Mouse (Mus musculus) stomach, embryonic 16.5 days (tissue): ENCODE data around the gene Rad9a. TPM values are rescaled to one million over a fixed set of nuclear protein-coding genes. Genes with fewer than 3 reads are reported as not detected.
A peak's percentile ranks its signal among the peaks of the same experiment; 100 is the strongest.

Experiments used
- ATAC-seq: fragments of 200-750 bp; cut with Nextera tagmentation; 2 replicates; pipeline ENCODE4 v1.8.0; 2017; ENCODE audit warnings: moderate number of reproducible peaks, moderate TSS enrichment; ENCODE audit not compliant: insufficient read depth, low FRiP score
- H3K27ac ChIP-seq: fragments of 300-500 bp; sonication (generic); 2 replicates; pipeline ENCODE4 v1.5.1; 2014; ENCODE audit warnings: low read length
- H3K27me3 ChIP-seq: fragments of 300-500 bp; sonication (generic); 2 replicates; pipeline ENCODE4 v1.6.1; 2014; ENCODE audit warnings: low read length, control low read depth, mixed read lengths; ENCODE audit not compliant: control insufficient read depth, insufficient read depth
- H3K36me3 ChIP-seq: fragments of 300-500 bp; sonication (generic); 2 replicates; pipeline ENCODE4 v1.6.1; 2014; ENCODE audit warnings: low read length; ENCODE audit not compliant: control insufficient read depth, insufficient read depth
- H3K4me1 ChIP-seq: fragments of 300-500 bp; sonication (generic); 2 replicates; pipeline ENCODE4 v1.6.1; 2014; ENCODE audit warnings: low read length, control low read depth, mixed read lengths; ENCODE audit not compliant: control insufficient read depth, insufficient read depth
- H3K4me2 ChIP-seq: fragments of 300-500 bp; sonication (generic); 2 replicates; pipeline ENCODE4 v1.6.1; 2014; ENCODE audit warnings: low read depth, low read length, mixed read lengths
- H3K4me3 ChIP-seq: fragments of 300-500 bp; sonication (generic); replicated peaks from 2 replicates; pipeline ENCODE4 v1.5.1; 2014; ENCODE audit warnings: mild to moderate bottlenecking, low read length
- H3K9ac ChIP-seq: fragments of 300-500 bp; sonication (generic); 2 replicates; pipeline ENCODE4 v1.6.1; 2014; ENCODE audit warnings: low read length
- H3K9me3 ChIP-seq: fragments of 300-500 bp; sonication (generic); replicated peaks from 2 replicates; pipeline ENCODE4 v1.6.1; 2016; ENCODE audit warnings: low read length, control low read depth; ENCODE audit not compliant: control insufficient read depth
- WGBS: fragments of 180-500 bp; shearing (Covaris S2); extraction: QIAGEN DNeasy Blood & Tissue Kit; methylation state at CpG from one replicate; pipeline ENCODE4 v1.1.7; 2014; 5-methylcytosine and 5-hydroxymethylcytosine counted together
- microRNA-seq: library from miRNA; unstranded; fragments of <30 nt; microRNA quantifications from one replicate; pipeline ENCODE4, GENCODE M21; 2016
- polyA plus RNA-seq: library from polyadenylated mRNA; unstranded; fragments of >200 nt; fragmentation: Nextera tagmentation; extraction: Ambion mirVana; gene quantifications from 2 replicates; pipeline ENCODE4 v1.2.1, GENCODE M21; 2015

Rad9a gene
- polyA plus RNA-seq, 1 experiment from 2014 or later: 26.7 TPM

DNA sequence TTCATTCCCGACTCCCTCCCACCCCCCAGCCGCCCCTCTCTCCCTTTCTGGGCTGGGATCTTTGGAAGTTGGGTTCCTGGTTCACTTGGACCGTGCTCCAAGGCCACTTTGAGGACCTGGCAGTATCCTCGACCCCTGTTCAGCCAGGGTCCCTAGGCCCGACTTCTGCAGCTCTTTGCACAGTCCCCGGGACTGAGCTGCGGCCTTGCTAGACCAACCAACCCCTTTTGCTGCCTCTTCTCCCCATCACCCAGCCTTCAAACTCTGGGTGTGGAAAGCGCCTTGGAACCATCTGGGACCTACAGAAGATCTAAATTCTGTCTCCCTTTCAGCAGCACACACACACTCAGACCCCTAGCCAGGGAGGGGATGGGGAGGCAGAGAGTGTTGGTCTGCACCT is 52.6 kb downstream of the Rad9a start:
- peak overlapping the region; percentile 76 for H3K27ac ChIP-seq
- H3K4me3 ChIP-seq: peak overlapping the region; percentile 87
- peak overlapping the region; percentile 96 for H3K9ac ChIP-seq
- no peaks in the 10 kb centered on the region for H3K27me3 ChIP-seq
- H3K36me3 ChIP-seq: peaks cover 9% of the 10 kb centered on the region
- 2% methylated on average over 8 of the region's 8 CpGs for WGBS
- H3K9me3 ChIP-seq: no peaks in the 10 kb centered on the region
- H3K4me2 ChIP-seq: peak overlapping the region; percentile 86
- no peak; the same call in 1 of the 2 replicates for ATAC-seq
- H3K4me1 ChIP-seq: peaks cover 15% of the 10 kb centered on the region

DNA sequence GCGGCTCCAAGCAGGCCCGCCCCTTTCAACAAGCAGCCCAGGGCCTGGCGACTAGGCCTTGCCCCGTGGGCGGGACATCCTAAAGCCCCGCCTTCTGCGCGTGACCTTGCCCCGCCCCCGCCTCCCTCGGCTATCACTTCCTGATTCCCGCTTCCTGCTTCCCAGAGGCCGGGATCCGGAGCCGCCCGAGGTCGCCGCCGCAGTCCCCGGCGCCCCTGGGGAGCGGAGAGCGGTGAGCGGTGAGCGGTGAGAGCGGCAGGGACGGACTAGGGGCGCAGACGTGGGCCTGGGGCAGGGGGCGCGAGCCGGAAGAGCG is 53.0 kb downstream of the Rad9a start, which contains the start of gene Coro1b:
Gene Coro1b, plus strand, starts transcription at position 129 of the 316 bp plus-strand sequence.
- Histone ChIP-seq H3K9ac (peak within 1 kb of the TSS; percentile 96), H3K27ac (peak within 1 kb of the TSS; percentile 76), H3K36me3 (peaks cover 9% of the 10 kb centered on the region), H3K9me3 (no peaks in the 10 kb centered on the region), H3K4me1 (peaks cover 15% of the 10 kb centered on the region), H3K4me3 (peak within 1 kb of the TSS; percentile 87), H3K4me2 (peak within 1 kb of the TSS; percentile 86), H3K27me3 (no peaks in the 10 kb centered on the region)
- peak; percentile 96 for ATAC-seq
- WGBS: under 1% methylated on average over 33 of the region's 33 CpGs

DNA sequence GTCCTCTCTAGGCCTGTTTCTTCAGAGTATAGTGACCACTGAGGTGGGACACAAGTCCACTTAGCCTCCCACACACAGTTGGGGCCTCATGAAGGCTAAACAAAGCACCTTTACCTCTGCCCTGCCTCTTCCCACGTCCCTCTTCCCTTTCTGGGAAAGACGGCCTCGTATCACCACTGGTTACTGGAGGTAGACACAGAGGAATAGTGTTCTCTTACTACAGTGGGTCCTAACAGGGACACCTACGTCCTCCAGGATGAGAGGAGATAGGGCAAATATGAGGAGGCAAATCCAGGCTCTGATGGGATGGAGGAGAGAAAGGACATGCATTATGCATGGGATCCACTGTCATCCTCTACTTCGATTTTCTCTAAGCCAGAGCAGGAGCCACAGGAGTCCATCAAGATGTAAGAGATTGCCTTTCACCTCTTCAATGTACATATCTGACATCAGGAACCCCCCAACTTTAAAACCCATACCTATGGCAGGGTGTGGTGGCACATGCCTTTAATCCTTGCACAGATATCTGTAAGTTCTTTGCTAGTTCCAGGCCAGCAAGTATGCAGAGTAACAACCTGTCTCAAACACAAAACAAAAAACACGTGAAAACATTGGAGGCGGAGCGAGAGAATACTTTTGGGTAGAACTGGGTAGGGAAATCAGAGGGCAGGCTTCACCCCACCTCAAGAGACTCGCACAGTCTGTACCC is 53.5 kb downstream of the Rad9a start:
- peak overlapping the region; percentile 87 for H3K4me3 ChIP-seq
- peaks cover 15% of the 10 kb centered on the region for H3K4me1 ChIP-seq
- H3K36me3 ChIP-seq: peaks cover 9% of the 10 kb centered on the region
- H3K27ac ChIP-seq: 0 out of 2 replicates have a peak overlapping the region, but pooled peaks have one; percentile 36
- WGBS: 37% methylated on average over 9 of the region's 9 CpGs
- no peaks in the 10 kb centered on the region for H3K27me3 ChIP-seq
- peak overlapping the region; percentile 86 for H3K4me2 ChIP-seq
- H3K9ac ChIP-seq: peak overlapping the region; percentile 61
- H3K9me3 ChIP-seq: no peaks in the 10 kb centered on the region
- no peak; the same call in 1 of the 2 replicates for ATAC-seq

DNA sequence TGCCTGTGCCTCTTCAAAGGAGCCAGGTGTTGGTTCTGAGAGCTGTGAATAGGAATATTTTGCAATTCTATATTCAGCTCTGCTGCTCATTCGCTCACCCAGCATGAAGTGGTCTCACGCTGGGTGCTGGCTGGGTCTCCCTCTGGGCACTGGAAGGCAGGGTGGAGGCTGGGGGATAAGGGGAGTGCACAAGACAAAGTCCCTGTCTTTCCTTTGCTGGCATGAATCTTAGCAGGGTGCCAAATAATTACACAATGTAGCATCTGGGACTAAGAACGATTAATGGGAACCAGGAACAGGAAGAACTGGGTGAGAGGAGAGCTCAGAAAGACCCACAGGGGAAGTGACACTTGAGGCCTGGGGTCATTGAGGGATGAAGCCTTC is 54.4 kb downstream of the Rad9a start:
- no peak overlapping the region for H3K9ac ChIP-seq
- no peaks in the 10 kb centered on the region for H3K27me3 ChIP-seq
- H3K4me1 ChIP-seq: peaks cover 15% of the 10 kb centered on the region
- ATAC-seq: no peak
- H3K27ac ChIP-seq: no peak overlapping the region
- no peak overlapping the region for H3K4me3 ChIP-seq
- no peaks in the 10 kb centered on the region for H3K9me3 ChIP-seq
- H3K4me2 ChIP-seq: no peak overlapping the region
- H3K36me3 ChIP-seq: peaks cover 9% of the 10 kb centered on the region
- 63% methylated on average over 3 of the region's 3 CpGs for WGBS

DNA sequence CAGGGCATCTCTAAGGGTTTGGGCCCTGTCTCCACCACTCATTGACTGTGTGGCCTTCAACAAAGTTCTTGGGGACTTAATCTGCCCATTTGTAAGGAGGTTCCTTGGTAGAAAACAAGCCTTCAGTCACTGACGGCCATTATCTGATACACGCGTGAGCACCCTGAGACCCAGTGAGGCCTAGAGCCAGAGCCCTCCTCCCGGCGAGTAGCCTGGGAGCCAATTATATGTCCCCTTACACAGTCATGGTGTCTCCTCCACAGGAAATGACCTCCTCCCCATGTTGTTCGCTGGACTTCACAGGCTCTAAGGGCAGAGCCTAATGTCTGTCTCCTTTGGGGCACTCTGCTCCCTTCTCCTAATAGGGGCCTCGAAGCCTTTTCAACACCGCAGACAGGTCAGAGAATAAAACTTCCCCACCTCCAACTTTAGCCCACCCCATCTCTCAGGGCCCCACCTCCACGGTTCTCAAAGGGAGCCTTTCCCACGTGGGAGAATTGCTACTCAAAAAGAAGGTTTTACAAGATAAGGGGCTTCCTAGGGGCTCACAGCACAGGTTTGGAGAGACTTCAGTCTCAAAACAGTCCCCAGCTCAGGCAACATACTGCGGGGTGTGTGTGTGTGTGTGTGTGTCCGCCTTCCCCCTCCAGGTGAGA is 55.0 kb downstream of the Rad9a start:
- peaks cover 15% of the 10 kb centered on the region for H3K4me1 ChIP-seq
- WGBS: 66% methylated on average over 12 of the region's 12 CpGs
- H3K27me3 ChIP-seq: no peaks in the 10 kb centered on the region
- no peaks in the 10 kb centered on the region for H3K9me3 ChIP-seq
- H3K4me2 ChIP-seq: no peak overlapping the region
- no peak overlapping the region for H3K27ac ChIP-seq
- no peak overlapping the region for H3K9ac ChIP-seq
- peaks cover 9% of the 10 kb centered on the region for H3K36me3 ChIP-seq
- no peak overlapping the region for H3K4me3 ChIP-seq
- ATAC-seq: no peak

DNA sequence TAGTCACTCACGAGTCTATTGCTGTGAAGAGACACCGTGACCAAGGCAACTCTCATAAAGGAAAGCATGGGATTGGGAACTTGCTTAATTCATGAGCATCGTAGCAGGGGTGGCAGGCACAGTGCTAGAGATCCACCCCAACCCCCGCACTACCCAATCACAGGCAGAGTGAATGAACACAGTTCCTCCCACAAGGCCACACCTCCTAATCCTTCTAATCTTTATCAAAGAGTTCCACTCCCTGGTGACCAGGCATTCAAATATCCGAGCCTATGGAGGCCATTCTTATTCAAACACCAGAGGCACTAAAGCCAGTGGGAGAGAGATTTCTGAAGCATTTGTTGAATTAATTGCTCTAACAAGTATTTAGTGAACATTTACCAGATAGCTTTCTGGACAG is 55.5 kb downstream of the Rad9a start:
- 90% methylated on average over 5 of the region's 5 CpGs for WGBS
- ATAC-seq: no peak
- no peak overlapping the region for H3K4me2 ChIP-seq

More for the DNA sequence above, 55.5 kb downstream of the Rad9a start:
- Histone ChIP-seq H3K36me3 (peaks cover 4% of the 10 kb centered on the region; the same call in 1 of the 2 replicates), H3K9me3 (no peaks in the 10 kb centered on the region), H3K4me3 (no peak overlapping the region), H3K9ac (no peak overlapping the region), H3K27me3 (no peaks in the 10 kb centered on the region), H3K4me1 (peaks cover 15% of the 10 kb centered on the region), H3K27ac (no peak overlapping the region)

Small RNA genes lying within 50 kb of the gene (microRNA-seq; reads per million reads assigned to microRNA genes)
- gene Gm26115: not detected

Other genes starting within 250 kb of the Rad9a start
- gene Aldh3b3, start 243.0 kb downstream of the Rad9a start, polyA plus RNA-seq: 0.39 and 0.92 TPM in 2 replicates
- gene Aldh3b2, start 229.3 kb downstream of the Rad9a start, polyA plus RNA-seq: 44.0 and 68.7 TPM in 2 replicates
- 7.8 and 10.2 TPM in 2 replicates for gene Acy3, start 215.1 kb downstream of the Rad9a start, polyA plus RNA-seq
- gene Tbx10, start 208.9 kb downstream of the Rad9a start, polyA plus RNA-seq: 0.17 TPM in 1 of 2 replicates, not detected in the other
- 30.5 and 31.3 TPM in 2 replicates for gene Nudt8, start 201.1 kb downstream of the Rad9a start, polyA plus RNA-seq
- gene Gm49405, start 201.0 kb downstream of the Rad9a start, polyA plus RNA-seq: 2.8 and 3.4 TPM in 2 replicates
- gene Doc2g, start 198.3 kb downstream of the Rad9a start, polyA plus RNA-seq: 3.8 and 4.8 TPM in 2 replicates
- gene Ndufv1, start 188.9 kb downstream of the Rad9a start, polyA plus RNA-seq: 222 and 223 TPM in 2 replicates
- gene Gstp1, start 163.7 kb downstream of the Rad9a start, polyA plus RNA-seq: 793 and 833 TPM in 2 replicates
- gene Gstp2, start 155.6 kb downstream of the Rad9a start, polyA plus RNA-seq: 24.2 and 28.7 TPM in 2 replicates
- gene Gstp3, start 142.1 kb downstream of the Rad9a start, polyA plus RNA-seq: 5.3 and 6.1 TPM in 2 replicates
- gene Cabp2, start 120.1 kb downstream of the Rad9a start, polyA plus RNA-seq: 2.9 and 4.2 TPM in 2 replicates
- gene Cdk2ap2, start 104.5 kb downstream of the Rad9a start, polyA plus RNA-seq: 115 and 128 TPM in 2 replicates
- gene Pitpnm1, start 101.7 kb downstream of the Rad9a start, polyA plus RNA-seq: 13.8 and 14.9 TPM in 2 replicates
- 86.9 and 90.8 TPM in 2 replicates for gene Aip, start 75.8 kb downstream of the Rad9a start, polyA plus RNA-seq
- gene Gpr152, start 61.9 kb downstream of the Rad9a start, polyA plus RNA-seq: not detected in 2 replicates
- gene Cabp4, start 57.6 kb downstream of the Rad9a start, polyA plus RNA-seq: 0.12 TPM in 1 of 2 replicates, not detected in the other
- gene Coro1b, start 53.0 kb downstream of the Rad9a start, polyA plus RNA-seq: 176 and 182 TPM in 2 replicates
- gene Ptprcap, start 48.1 kb downstream of the Rad9a start, polyA plus RNA-seq: 5.8 and 6.2 TPM in 2 replicates
- 50.2 and 60.4 TPM in 2 replicates for gene Rps6kb2, start 38.3 kb downstream of the Rad9a start, polyA plus RNA-seq
- 1.8 and 3.1 TPM in 2 replicates for gene Carns1, start 26.2 kb downstream of the Rad9a start, polyA plus RNA-seq
- 3.6 and 3.8 TPM in 2 replicates for gene Tbc1d10c, start 10.4 kb downstream of the Rad9a start, polyA plus RNA-seq
- gene Ppp1ca, start 9.6 kb downstream of the Rad9a start, polyA plus RNA-seq: 727 and 779 TPM in 2 replicates
- gene Clcf1, start 12.6 kb upstream of the Rad9a start, polyA plus RNA-seq: 5.3 and 6.3 TPM in 2 replicates
- not detected in 2 replicates for gene AC109138.7, start 12.7 kb upstream of the Rad9a start, polyA plus RNA-seq
- gene Pold4, start 30.2 kb upstream of the Rad9a start, polyA plus RNA-seq: 36.3 and 38.0 TPM in 2 replicates
- 44.5 and 53.2 TPM in 2 replicates for gene Ssh3, start 67.5 kb upstream of the Rad9a start, polyA plus RNA-seq
- gene Ankrd13d, start 81.5 kb upstream of the Rad9a start, polyA plus RNA-seq: 10.9 and 11.9 TPM in 2 replicates
- 18.0 and 20.0 TPM in 2 replicates for gene Grk2, start 104.6 kb upstream of the Rad9a start, polyA plus RNA-seq
- gene Kdm2a, start 196.6 kb upstream of the Rad9a start, polyA plus RNA-seq: 35.9 and 37.0 TPM in 2 replicates
- 24.3 and 36.4 TPM in 2 replicates for gene Rhod, start 237.8 kb upstream of the Rad9a start, polyA plus RNA-seq